Comparison of ENCODE assay signal across 12 mouse cellular contexts in the genomic region with DNA sequence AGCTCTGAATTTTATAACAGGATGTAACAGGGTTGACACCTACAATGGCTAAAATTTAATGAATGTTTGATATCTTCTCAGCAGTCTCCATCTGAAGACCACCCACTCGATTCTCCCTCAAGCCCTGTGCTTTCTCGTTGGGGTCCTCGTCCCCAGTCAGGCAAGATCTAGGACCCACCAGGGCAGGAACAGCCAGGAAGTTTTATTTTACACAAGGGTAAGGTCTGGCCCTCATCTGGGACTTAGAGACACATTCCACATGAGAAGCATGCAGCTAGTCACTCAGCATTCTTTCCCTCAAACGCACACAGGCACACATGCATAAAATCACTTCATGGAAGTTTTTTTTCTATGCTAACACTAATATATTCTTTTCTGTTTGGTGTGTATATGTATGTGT. TPM values are rescaled to one million over a fixed set of nuclear protein-coding genes. Genes with fewer than 3 reads are reported as not detected.
DNase-seq lines count a peak whose midpoint lies in the region; ATAC-seq lines count a peak whose summit lies in the region.
"Had no signal": no experiment of that assay in that cellular context is flagged by ENCODE, and none has a peak within 500 bp of the region (broad histone marks: within the 10 kb centered on the region; RNA-seq: fewer than 3 reads in every experiment).

No protein-coding gene starts in this region.

- H3K9me3 ChIP-seq in heart, embryonic 10.5 days, result no peaks in the 10 kb centered on the region
- no peaks in the 10 kb centered on the region for H3K9me3 ChIP-seq in kidney, embryonic 16.5 days (ENCODE audit: low read length)
- no peaks in the 10 kb centered on the region for H3K9me3 ChIP-seq in embryonic facial prominence, embryonic 13.5 days
- no peaks in the 10 kb centered on the region for H3K9me3 ChIP-seq in liver, embryonic 12.5 days (replicated peaks)
- H3K9me3 ChIP-seq in forebrain, embryonic 14.5 days (replicated peaks; ENCODE audit: control insufficient read depth, low read length), result no peaks in the 10 kb centered on the region

- H3K4me2 ChIP-seq in kidney, embryonic 16.5 days (replicated peaks; ENCODE audit: low read depth, low read length), result no peak overlapping the region
- peak overlapping the region; percentile 53 for H3K4me2 ChIP-seq in embryonic facial prominence, embryonic 13.5 days
- no peak overlapping the region for H3K4me2 ChIP-seq in liver, embryonic 12.5 days
- H3K4me2 ChIP-seq in forebrain, embryonic 14.5 days (ENCODE audit: low read length), result no peak overlapping the region

- H3K4me3 ChIP-seq in heart, embryonic 10.5 days, result no peak overlapping the region
- H3K4me3 ChIP-seq in kidney, embryonic 16.5 days (ENCODE audit: low read length), result no peak overlapping the region
- H3K4me3 ChIP-seq in embryonic facial prominence, embryonic 13.5 days, result 0 out of 2 replicates have a peak overlapping the region, but pooled peaks have one; percentile 23
- no peak overlapping the region for H3K4me3 ChIP-seq in liver, embryonic 12.5 days
- no peak overlapping the region for H3K4me3 ChIP-seq in forebrain, embryonic 14.5 days (ENCODE audit: low read depth, low read length)

- ATAC-seq in kidney, embryonic 16.5 days (ENCODE audit: low FRiP score, low TSS enrichment), result no peak
- ATAC-seq in embryonic facial prominence, embryonic 13.5 days (ENCODE audit: insufficient number of reproducible peaks, insufficient read depth, low FRiP score, low TSS enrichment, low read depth), result no peak
- ATAC-seq in liver, embryonic 12.5 days, result no peak
- ATAC-seq in forebrain, embryonic 14.5 days, result no peak

- peak overlapping the region; percentile 85 for H3K27ac ChIP-seq in heart, embryonic 10.5 days
- H3K27ac ChIP-seq in kidney, embryonic 16.5 days (ENCODE audit: low read length), result peak overlapping the region; percentile 21
- peak overlapping the region; percentile 83 for H3K27ac ChIP-seq in embryonic facial prominence, embryonic 13.5 days
- H3K27ac ChIP-seq in liver, embryonic 12.5 days, result peak overlapping the region; percentile 27; the same call in 1 of the 2 replicates
- H3K27ac ChIP-seq in forebrain, embryonic 14.5 days (ENCODE audit: low read depth, low read length), result no peak overlapping the region

- H3K9ac ChIP-seq in kidney, embryonic 16.5 days (replicated peaks; ENCODE audit: low read length), result no peak overlapping the region
- H3K9ac ChIP-seq in embryonic facial prominence, embryonic 13.5 days, result no peak overlapping the region
- no peak overlapping the region for H3K9ac ChIP-seq in liver, embryonic 12.5 days
- H3K9ac ChIP-seq in forebrain, embryonic 14.5 days (ENCODE audit: low read length), result no peak overlapping the region

- peaks cover 91% of the 10 kb centered on the region for H3K4me1 ChIP-seq in heart, embryonic 10.5 days
- H3K4me1 ChIP-seq in kidney, embryonic 16.5 days (ENCODE audit: insufficient read depth, low read length), result peaks cover 49% of the 10 kb centered on the region
- H3K4me1 ChIP-seq in embryonic facial prominence, embryonic 13.5 days, result peaks cover 73% of the 10 kb centered on the region
- H3K4me1 ChIP-seq in liver, embryonic 12.5 days, result peaks cover 58% of the 10 kb centered on the region
- no peaks in the 10 kb centered on the region for H3K4me1 ChIP-seq in forebrain, embryonic 14.5 days (ENCODE audit: control insufficient read depth, insufficient read depth, low read length)

- H3K36me3 ChIP-seq in heart, embryonic 10.5 days, result no peaks in the 10 kb centered on the region
- no peaks in the 10 kb centered on the region for H3K36me3 ChIP-seq in kidney, embryonic 16.5 days (ENCODE audit: insufficient read depth, low read length)
- no peaks in the 10 kb centered on the region for H3K36me3 ChIP-seq in embryonic facial prominence, embryonic 13.5 days
- no peaks in the 10 kb centered on the region for H3K36me3 ChIP-seq in liver, embryonic 12.5 days
- no peaks in the 10 kb centered on the region for H3K36me3 ChIP-seq in forebrain, embryonic 14.5 days (ENCODE audit: control insufficient read depth, insufficient read depth, low read length)

- no peak for DNase-seq in heart, embryonic 10.5 days (ENCODE audit: low spot score)
- DNase-seq in heart, adult 11 months, result no peak
- no peak for DNase-seq in kidney, adult 8-10 months
- no peak for DNase-seq in forebrain, embryonic 14.5 days (ENCODE audit: low spot score)
- DNase-seq in layer of hippocampus, adult 9-10 months (ENCODE audit: low spot score), result no peak
- DNase-seq: cerebellum, postnatal 25 days; gastrocnemius, postnatal 14 days; kidney, postnatal 36 days; thymus, adult 2 months had no signal

- 36% methylated on average over 4 of the region's 4 CpGs for WGBS in heart, embryonic 10.5 days
- 32% methylated on average over 4 of the region's 4 CpGs for WGBS in kidney, embryonic 16.5 days
- WGBS in embryonic facial prominence, embryonic 13.5 days, result 13% methylated on average over 4 of the region's 4 CpGs
- WGBS in liver, embryonic 12.5 days (ENCODE audit: insufficient replicate concordance), result 62% methylated on average over 4 of the region's 4 CpGs
- WGBS in forebrain, embryonic 14.5 days, result 77% methylated on average over 4 of the region's 4 CpGs

- no peaks in the 10 kb centered on the region for H3K27me3 ChIP-seq in heart, embryonic 10.5 days (ENCODE audit: insufficient read depth, poor library complexity, severe bottlenecking)
- H3K27me3 ChIP-seq in kidney, embryonic 16.5 days (ENCODE audit: insufficient read depth, low read length), result no peaks in the 10 kb centered on the region
- H3K27me3 ChIP-seq in embryonic facial prominence, embryonic 13.5 days, result no peaks in the 10 kb centered on the region
- no peaks in the 10 kb centered on the region for H3K27me3 ChIP-seq in liver, embryonic 12.5 days (replicated peaks)
- H3K27me3 ChIP-seq in forebrain, embryonic 14.5 days (replicated peaks; ENCODE audit: control insufficient read depth, insufficient read depth, low read length), result no peaks in the 10 kb centered on the region

RNA-seq across cellular contexts. Expression of gene Rassf3, which starts 39.5 kb away (rescaled TPM):
- polyA plus RNA-seq in heart, embryonic 10.5 days (2016; fragmentation: Nextera tagmentation; extraction: Ambion mirVana), result 19.6 and 21.1 TPM in 2 replicates
- polyA plus RNA-seq in kidney, embryonic 16.5 days (2015; fragmentation: Nextera tagmentation; extraction: Ambion mirVana), result 14.8 and 15.2 TPM in 2 replicates
- 17.7 and 20.8 TPM in 2 replicates for polyA plus RNA-seq in embryonic facial prominence, embryonic 13.5 days (2015; fragmentation: Nextera tagmentation; extraction: Ambion mirVana)
- 12.3 and 12.8 TPM in 2 replicates for polyA plus RNA-seq in liver, embryonic 12.5 days (2016; fragmentation: Nextera tagmentation; extraction: Ambion mirVana)
- 4.4 and 4.7 TPM in 2 replicates for polyA plus RNA-seq in forebrain, embryonic 14.5 days (2014; fragmentation: Nextera tagmentation; extraction: Ambion mirVana)
